Mouse (Mus musculus): ENCODE results near the gene Gm8369. TPM values are rescaled to one million over a fixed set of nuclear protein-coding genes. Genes with fewer than 3 reads are reported as not detected.
"Not testable (repeated sequence)": the region's sequence is repeated elsewhere in the genome, so short reads cannot be mapped to it uniquely, and the experiment has no call there.

The Gm8369 gene
- polyA plus RNA-seq, 1 experiment from 2014 or later: not detected

GRCm38 (mm10) chr19:11496361-11496760 is 10.6 kb downstream of the Gm8369 start:
- Histone ChIP-seq H3K4me1 (ENCODE audit: control insufficient read depth, insufficient read depth, low read length) (no peaks in the 10 kb centered on the region), H3K9ac (ENCODE audit: low read length) (no peak overlapping the region), H3K4me3 (ENCODE audit: low read depth, low read length) (no peak overlapping the region), H3K36me3 (ENCODE audit: control insufficient read depth, insufficient read depth, low read length) (no peaks in the 10 kb centered on the region), H3K9me3 (ENCODE audit: control insufficient read depth, low read length) (no peaks in the 10 kb centered on the region), H3K27me3 (ENCODE audit: control insufficient read depth, insufficient read depth, low read length) (no peaks in the 10 kb centered on the region), H3K27ac (replicated peaks; ENCODE audit: low read depth, low read length) (no peak overlapping the region), H3K4me2 (ENCODE audit: low read depth, severe bottlenecking) (no peak overlapping the region)
- 83% methylated on average over 6 of the region's 6 CpGs for WGBS
- ATAC-seq (ENCODE audit: insufficient number of reproducible peaks, low FRiP score, low TSS enrichment, low read depth) (no peak), DNase-seq (ENCODE audit: low spot score) (no peak)

GRCm38 (mm10) chr19:11497300-11497699 is 11.6 kb downstream of the Gm8369 start:
- not testable (repeated sequence) for ATAC-seq (ENCODE audit: insufficient number of reproducible peaks, low FRiP score, low TSS enrichment, low read depth)

DNA sequence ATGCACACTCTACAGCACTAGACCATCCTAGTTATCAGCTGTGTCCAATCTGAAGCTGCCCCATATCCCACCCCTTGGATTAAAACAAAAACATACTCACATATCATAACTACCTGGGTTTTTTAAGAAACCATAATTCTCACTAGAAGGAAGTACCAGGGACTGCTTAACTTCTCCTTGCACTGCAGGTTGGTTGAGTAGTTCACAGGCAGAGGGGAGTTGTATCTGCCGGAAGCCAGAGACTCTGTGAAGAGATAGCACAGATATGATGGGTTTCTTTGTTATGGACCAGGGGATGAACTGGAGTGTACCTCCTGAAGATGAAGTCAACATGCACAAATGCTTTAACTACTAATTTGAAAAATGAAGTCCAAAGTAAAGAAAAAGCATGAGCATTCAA is 15.1 kb downstream of the Gm8369 start:
- H3K4me2 ChIP-seq (ENCODE audit: low read depth, severe bottlenecking): no peak overlapping the region
- H3K27ac ChIP-seq (replicated peaks; ENCODE audit: low read depth, low read length): no peak overlapping the region
- WGBS: 90% methylated on average over 1 of the region's 1 CpGs
- no peak for ATAC-seq (ENCODE audit: insufficient number of reproducible peaks, low FRiP score, low TSS enrichment, low read depth)
- no peaks in the 10 kb centered on the region for H3K9me3 ChIP-seq (ENCODE audit: control insufficient read depth, low read length)
- no peaks in the 10 kb centered on the region for H3K4me1 ChIP-seq (ENCODE audit: control insufficient read depth, insufficient read depth, low read length)
- no peaks in the 10 kb centered on the region for H3K27me3 ChIP-seq (ENCODE audit: control insufficient read depth, insufficient read depth, low read length)
- no peak overlapping the region for H3K4me3 ChIP-seq (ENCODE audit: low read depth, low read length)
- DNase-seq (ENCODE audit: low spot score): no peak
- no peaks in the 10 kb centered on the region for H3K36me3 ChIP-seq (ENCODE audit: control insufficient read depth, insufficient read depth, low read length)
- H3K9ac ChIP-seq (ENCODE audit: low read length): no peak overlapping the region

More at GRCm38 (mm10) chr19:11497300-11497699, 11.6 kb downstream of the Gm8369 start:
- not testable (repeated sequence) for H3K36me3 ChIP-seq (ENCODE audit: control insufficient read depth, insufficient read depth, low read length); H3K27ac ChIP-seq (replicated peaks; ENCODE audit: low read depth, low read length); H3K9me3 ChIP-seq (ENCODE audit: control insufficient read depth, low read length); H3K4me1 ChIP-seq (ENCODE audit: control insufficient read depth, insufficient read depth, low read length); H3K4me3 ChIP-seq (ENCODE audit: low read depth, low read length); DNase-seq (ENCODE audit: low spot score); H3K9ac ChIP-seq (ENCODE audit: low read length); H3K27me3 ChIP-seq (ENCODE audit: control insufficient read depth, insufficient read depth, low read length); H3K4me2 ChIP-seq (ENCODE audit: low read depth, severe bottlenecking)
- WGBS: 88% methylated on average over 1 of the region's 1 CpGs

- ATAC-seq (ENCODE audit: insufficient number of reproducible peaks, low FRiP score, low TSS enrichment, low read depth) (no peak), DNase-seq (ENCODE audit: low spot score) (no peak)
- Histone ChIP-seq H3K4me1 (ENCODE audit: control insufficient read depth, insufficient read depth, low read length) (no peaks in the 10 kb centered on the region), H3K4me2 (ENCODE audit: low read depth, severe bottlenecking) (no peak overlapping the region), H3K36me3 (ENCODE audit: control insufficient read depth, insufficient read depth, low read length) (no peaks in the 10 kb centered on the region), H3K9me3 (ENCODE audit: control insufficient read depth, low read length) (no peaks in the 10 kb centered on the region), H3K4me3 (ENCODE audit: low read depth, low read length) (no peak overlapping the region), H3K27ac (replicated peaks; ENCODE audit: low read depth, low read length) (no peak overlapping the region), H3K9ac (ENCODE audit: low read length) (no peak overlapping the region), H3K27me3 (ENCODE audit: control insufficient read depth, insufficient read depth, low read length) (no peaks in the 10 kb centered on the region)
- WGBS: 88% methylated on average over 4 of the region's 4 CpGs
Observed at GRCm38 (mm10) chr19:11501326-11501725, 15.6 kb downstream of the Gm8369 start.

DNA sequence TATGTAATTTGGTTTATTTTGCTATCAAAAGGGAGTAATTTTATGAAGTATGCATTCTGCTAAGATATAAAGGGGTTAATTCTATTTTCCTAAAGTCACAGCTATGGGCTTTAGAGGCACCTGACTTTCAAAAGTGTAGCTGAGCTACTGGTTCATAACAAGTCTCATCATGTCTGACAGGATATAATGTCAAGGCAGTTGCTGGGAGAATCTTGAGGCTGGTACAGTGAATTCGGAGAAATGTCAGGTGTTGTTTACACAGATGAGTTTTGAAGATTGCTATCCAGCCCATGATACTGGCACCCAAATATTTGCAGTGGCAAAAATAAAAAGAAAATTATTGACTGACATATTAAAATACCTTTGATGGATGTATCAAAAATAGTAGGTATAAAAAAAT is 19.1 kb downstream of the Gm8369 start:
- Histone ChIP-seq H3K27me3 (ENCODE audit: control insufficient read depth, insufficient read depth, low read length) (no peaks in the 10 kb centered on the region), H3K4me3 (ENCODE audit: low read depth, low read length) (no peak overlapping the region), H3K27ac (replicated peaks; ENCODE audit: low read depth, low read length) (no peak overlapping the region), H3K4me1 (ENCODE audit: control insufficient read depth, insufficient read depth, low read length) (no peaks in the 10 kb centered on the region), H3K36me3 (ENCODE audit: control insufficient read depth, insufficient read depth, low read length) (no peaks in the 10 kb centered on the region), H3K4me2 (ENCODE audit: low read depth, severe bottlenecking) (no peak overlapping the region), H3K9ac (ENCODE audit: low read length) (no peak overlapping the region), H3K9me3 (ENCODE audit: control insufficient read depth, low read length) (no peaks in the 10 kb centered on the region)
- ATAC-seq (ENCODE audit: insufficient number of reproducible peaks, low FRiP score, low TSS enrichment, low read depth) (no peak), DNase-seq (ENCODE audit: low spot score) (no peak)
- 91% methylated on average over 1 of the region's 1 CpGs for WGBS

GRCm38 (mm10) chr19:11513458-11513857 is 27.7 kb downstream of the Gm8369 start:
- DNase-seq (ENCODE audit: low spot score) (no peak), ATAC-seq (ENCODE audit: insufficient number of reproducible peaks, low FRiP score, low TSS enrichment, low read depth) (no peak)
- Histone ChIP-seq H3K4me1 (ENCODE audit: control insufficient read depth, insufficient read depth, low read length) (no peaks in the 10 kb centered on the region), H3K4me2 (ENCODE audit: low read depth, severe bottlenecking) (no peak overlapping the region), H3K27ac (replicated peaks; ENCODE audit: low read depth, low read length) (no peak overlapping the region), H3K4me3 (ENCODE audit: low read depth, low read length) (no peak overlapping the region), H3K9me3 (ENCODE audit: control insufficient read depth, low read length) (no peaks in the 10 kb centered on the region), H3K36me3 (ENCODE audit: control insufficient read depth, insufficient read depth, low read length) (no peaks in the 10 kb centered on the region), H3K27me3 (ENCODE audit: control insufficient read depth, insufficient read depth, low read length) (no peaks in the 10 kb centered on the region), H3K9ac (ENCODE audit: low read length) (no peak overlapping the region)
- WGBS: 92% methylated on average over 1 of the region's 1 CpGs

- Histone ChIP-seq H3K27ac (replicated peaks; ENCODE audit: low read depth, low read length) (no peak within 1 kb of the TSS), H3K9me3 (ENCODE audit: control insufficient read depth, low read length) (no peaks in the 10 kb centered on the region), H3K36me3 (ENCODE audit: control insufficient read depth, insufficient read depth, low read length) (no peaks in the 10 kb centered on the region), H3K9ac (ENCODE audit: low read length) (no peak within 1 kb of the TSS), H3K27me3 (ENCODE audit: control insufficient read depth, insufficient read depth, low read length) (no peaks in the 10 kb centered on the region), H3K4me1 (ENCODE audit: control insufficient read depth, insufficient read depth, low read length) (no peaks in the 10 kb centered on the region), H3K4me2 (ENCODE audit: low read depth, severe bottlenecking) (no peak within 1 kb of the TSS), H3K4me3 (ENCODE audit: low read depth, low read length) (no peak within 1 kb of the TSS)
- DNase-seq (ENCODE audit: low spot score) (no peak), ATAC-seq (ENCODE audit: insufficient number of reproducible peaks, low FRiP score, low TSS enrichment, low read depth) (no peak)
Observed at GRCm38 (mm10) chr19:11516246-11516645, 30.5 kb downstream of the Gm8369 start, which contains the start of gene Ms4a6b. TSS of gene Ms4a6b (plus strand) at chr19:11516512.

- Histone ChIP-seq H3K27ac (replicated peaks; ENCODE audit: low read depth, low read length) (no peak overlapping the region), H3K9ac (ENCODE audit: low read length) (no peak overlapping the region), H3K36me3 (ENCODE audit: control insufficient read depth, insufficient read depth, low read length) (no peaks in the 10 kb centered on the region), H3K9me3 (ENCODE audit: control insufficient read depth, low read length) (no peaks in the 10 kb centered on the region), H3K4me2 (ENCODE audit: low read depth, severe bottlenecking) (no peak overlapping the region), H3K27me3 (ENCODE audit: control insufficient read depth, insufficient read depth, low read length) (no peaks in the 10 kb centered on the region), H3K4me3 (ENCODE audit: low read depth, low read length) (no peak overlapping the region), H3K4me1 (ENCODE audit: control insufficient read depth, insufficient read depth, low read length) (no peaks in the 10 kb centered on the region)
- DNase-seq (ENCODE audit: low spot score): no peak
- no peak for ATAC-seq (ENCODE audit: insufficient number of reproducible peaks, low FRiP score, low TSS enrichment, low read depth)
- 78% methylated on average over 4 of the region's 4 CpGs for WGBS
Observed at GRCm38 (mm10) chr19:11516845-11517244, 31.1 kb downstream of the Gm8369 start.

DNA sequence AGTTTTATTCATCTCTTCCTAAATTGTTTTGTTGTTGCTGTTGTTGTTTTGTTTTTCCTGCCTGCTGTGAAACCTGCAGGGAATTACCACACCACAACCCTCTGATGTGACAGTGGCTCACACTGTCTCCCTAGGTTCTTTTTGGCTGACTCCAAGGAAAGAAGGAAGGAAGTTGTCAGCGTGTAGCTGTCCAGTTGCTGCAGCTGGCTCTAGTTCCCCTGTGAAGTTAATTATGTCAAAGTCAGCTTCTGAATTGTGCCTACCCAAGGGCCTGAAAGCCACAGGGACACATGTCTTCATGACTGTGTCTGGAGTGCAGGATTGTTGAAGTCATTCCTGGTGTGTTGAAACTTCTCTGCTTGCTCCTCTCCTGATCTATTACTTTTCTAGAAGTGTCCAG is 31.6 kb downstream of the Gm8369 start:
- not testable (repeated sequence) for DNase-seq (ENCODE audit: low spot score); H3K36me3 ChIP-seq (ENCODE audit: control insufficient read depth, insufficient read depth, low read length); H3K4me2 ChIP-seq (ENCODE audit: low read depth, severe bottlenecking); H3K4me3 ChIP-seq (ENCODE audit: low read depth, low read length); H3K4me1 ChIP-seq (ENCODE audit: control insufficient read depth, insufficient read depth, low read length); H3K9ac ChIP-seq (ENCODE audit: low read length); H3K27ac ChIP-seq (replicated peaks; ENCODE audit: low read depth, low read length); ATAC-seq (ENCODE audit: insufficient number of reproducible peaks, low FRiP score, low TSS enrichment, low read depth); H3K27me3 ChIP-seq (ENCODE audit: control insufficient read depth, insufficient read depth, low read length); H3K9me3 ChIP-seq (ENCODE audit: control insufficient read depth, low read length)
- WGBS: 25% methylated on average over 1 of the region's 1 CpGs
